Mouse (Mus musculus) myocyte (in vitro differentiated cells): ENCODE measurements around the gene Iqschfp. TPM values are rescaled to one million over a fixed set of nuclear protein-coding genes. Genes with fewer than 3 reads are reported as not detected.
A peak's percentile ranks its signal among the peaks of the same experiment; 100 is the strongest.

Experiments
- H3K27me3 ChIP-seq: one replicate; pipeline ENCODE4 v1.6.1; 2011; ENCODE audit not compliant: control insufficient read depth, insufficient read depth, insufficient read length
- H3K36me3 ChIP-seq: one replicate; pipeline ENCODE4 v1.6.1; 2011; ENCODE audit not compliant: control insufficient read depth, insufficient read depth
- H3K4me2 ChIP-seq: one replicate; pipeline ENCODE4 v1.6.1; 2011; ENCODE audit warnings: low read depth, control low read depth
- H3K4me3 ChIP-seq: one replicate; pipeline ENCODE4 v1.5.1; 2011; ENCODE audit warnings: mild to moderate bottlenecking, control low read depth, moderate library complexity
- H3K79me2 ChIP-seq: one replicate; pipeline ENCODE4 v1.6.1; 2011; ENCODE audit not compliant: control insufficient read depth, insufficient read depth
- H3ac ChIP-seq: one replicate; pipeline ENCODE4 v1.6.1; 2011; ENCODE audit not compliant: control insufficient read depth, insufficient read length
- CEBPB ChIP-seq: IDR thresholded peaks from 2 replicates; pipeline ENCODE4 v1.6.1; 2011; ENCODE audit warnings: mild to moderate bottlenecking, moderate library complexity; ENCODE audit not compliant: poor library complexity, insufficient read depth, severe bottlenecking
- E2F4 ChIP-seq: IDR thresholded peaks from one replicate; pipeline ENCODE4 v1.6.1; 2011; ENCODE audit warnings: mild to moderate bottlenecking, control low read depth, moderate library complexity; ENCODE audit not compliant: insufficient read depth
- MAX ChIP-seq: IDR thresholded peaks from one replicate; pipeline ENCODE4 v1.6.1; 2011; ENCODE audit warnings: low read depth, mild to moderate bottlenecking, control low read depth
- MYOD1 ChIP-seq, 3 experiments: IDR thresholded peaks; one replicate each; pipeline ENCODE4 v1.6.1; 2011; ENCODE audit warnings: control low read depth in 2 of 3, low read depth in 2 of 3, mild to moderate bottlenecking in 2 of 3, moderate library complexity in 1 of 3; ENCODE audit not compliant: insufficient read length in 2 of 3, control insufficient read depth in 1 of 3
- MYOG ChIP-seq, 3 experiments: IDR thresholded peaks; one replicate each; pipeline ENCODE4 v1.6.1; 2011; ENCODE audit warnings: control low read depth in 2 of 3, low read depth in 2 of 3, mild to moderate bottlenecking in 2 of 3; ENCODE audit not compliant: insufficient read length in 2 of 3, control insufficient read depth in 1 of 3, insufficient read depth in 1 of 3
- POLR2A ChIP-seq: IDR thresholded peaks from one replicate; pipeline ENCODE4 v1.6.1; 2011; ENCODE audit warnings: low read depth, mild to moderate bottlenecking, control low read depth, moderate library complexity; ENCODE audit not compliant: insufficient read length
- POLR2AphosphoS2 ChIP-seq: IDR thresholded peaks from one replicate; pipeline ENCODE4 v1.6.1; 2011; ENCODE audit warnings: low read depth, control low read depth; ENCODE audit not compliant: insufficient read length
- REST ChIP-seq: IDR thresholded peaks from one replicate; pipeline ENCODE4 v1.6.1; 2011; ENCODE audit warnings: mild to moderate bottlenecking, control low read depth, moderate library complexity; ENCODE audit not compliant: insufficient read depth, insufficient read length
- SRF ChIP-seq: IDR thresholded peaks from one replicate; pipeline ENCODE4 v1.6.1; 2011; ENCODE audit warnings: low read depth; ENCODE audit not compliant: control insufficient read depth, insufficient read length
- TCF12 ChIP-seq: IDR thresholded peaks from one replicate; pipeline ENCODE4 v1.6.1; 2011; ENCODE audit warnings: mild to moderate bottlenecking, control low read depth; ENCODE audit not compliant: poor library complexity, insufficient read depth, severe bottlenecking
- TCF3 ChIP-seq: IDR thresholded peaks from one replicate; pipeline ENCODE4 v1.6.1; 2011; ENCODE audit warnings: low read depth, control low read depth; ENCODE audit not compliant: insufficient read length
- USF1 ChIP-seq: IDR thresholded peaks from one replicate; pipeline ENCODE4 v1.6.1; 2011; ENCODE audit warnings: low read depth, mild to moderate bottlenecking, control low read depth, moderate library complexity
- polyA plus RNA-seq: library from polyadenylated mRNA; unstranded; fragments of >200 nt; fragmentation: generic; extraction: Trizol; gene quantifications from one replicate; pipeline ENCODE4 v1.2.1, GENCODE M21; 2012; ENCODE audit warnings: missing spikeins

Iqschfp gene
- polyA plus RNA-seq, 1 experiment, result not detected

DNA sequence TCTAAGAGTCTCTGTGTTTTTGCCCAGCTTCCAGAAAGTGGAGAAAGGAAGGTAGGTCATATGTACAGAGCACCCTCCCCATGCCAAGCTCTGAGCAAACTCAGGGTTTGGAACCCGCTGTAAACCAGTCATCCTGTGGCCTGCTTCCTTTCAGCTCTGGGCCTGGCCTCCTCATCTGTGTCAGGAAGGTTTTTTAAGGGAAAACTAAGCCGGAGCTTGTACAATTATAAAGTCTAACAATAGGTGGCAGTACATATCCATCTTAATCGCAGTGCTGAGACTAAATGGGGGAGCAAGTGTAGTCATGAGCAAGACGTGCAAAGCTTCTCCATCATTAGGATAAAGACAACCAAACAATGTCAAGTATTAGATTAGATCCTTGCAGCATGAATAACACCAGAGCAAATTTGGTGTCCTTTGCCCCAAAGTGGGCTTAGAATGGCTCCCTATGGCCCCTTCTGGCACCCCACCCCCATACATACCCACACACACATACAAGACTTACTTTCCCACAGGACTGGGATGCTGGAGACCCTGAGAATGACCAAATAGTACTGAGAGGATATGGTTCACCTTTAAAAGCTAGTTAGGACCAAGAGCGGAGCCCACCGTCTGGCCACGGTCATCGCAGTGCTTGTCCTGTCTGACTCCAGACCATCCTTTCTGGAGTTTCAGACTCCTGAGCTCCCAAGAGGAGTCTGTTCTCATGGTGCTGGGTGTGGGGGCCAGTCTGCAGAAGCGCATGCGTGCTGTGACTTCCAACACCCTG is 723.2 kb downstream of the Iqschfp start:
- Histone ChIP-seq H3K4me3 (no peak overlapping the region), H3K4me2 (no peak overlapping the region), H3K36me3 (peaks cover 5% of the 10 kb centered on the region), H3K79me2 (no peaks in the 10 kb centered on the region), H3K27me3 (no peaks in the 10 kb centered on the region), H3ac (no peak overlapping the region)
- TF ChIP-seq POLR2A, result no peak
- no peak for TF ChIP-seq REST
- TF ChIP-seq MYOG (IDR thresholded peaks at IDR 0.05; ENCODE audit: control insufficient read depth in 1 of 3, insufficient read depth in 1 of 3, insufficient read length in 2 of 3, low read depth in 2 of 3), result no peak
- no peak for TF ChIP-seq USF1

- H3K79me2 ChIP-seq, result no peaks in the 10 kb centered on the region
- H3K27me3 ChIP-seq, result no peaks in the 10 kb centered on the region
- H3K36me3 ChIP-seq, result peaks cover 14% of the 10 kb centered on the region
- TF ChIP-seq REST (no peak), POLR2AphosphoS2 (no peak), CEBPB (no peak), SRF (no peak), E2F4 (no peak)
- H3K4me3 ChIP-seq, result no peak overlapping the region
- no peak overlapping the region for H3ac ChIP-seq
- H3K4me2 ChIP-seq, result no peak overlapping the region
Observed at GRCm38 (mm10) chr3:68616363-68616762, 724.3 kb downstream of the Iqschfp start.

GRCm38 (mm10) chr3:68617708-68618107 is 725.7 kb downstream of the Iqschfp start:
- peaks cover 20% of the 10 kb centered on the region for H3K36me3 ChIP-seq
- H3K4me3 ChIP-seq, result no peak overlapping the region
- no peak overlapping the region for H3K4me2 ChIP-seq
- no peaks in the 10 kb centered on the region for H3K79me2 ChIP-seq
- TF ChIP-seq SRF (no peak), USF1 (no peak), MYOD1 (IDR thresholded peaks at IDR 0.05; ENCODE audit: control insufficient read depth in 1 of 3, insufficient read length in 2 of 3, low read depth in 2 of 3) (no peak), POLR2A (no peak), TCF3 (no peak), POLR2AphosphoS2 (no peak), REST (no peak), MYOG (IDR thresholded peaks at IDR 0.05; ENCODE audit: control insufficient read depth in 1 of 3, insufficient read depth in 1 of 3, insufficient read length in 2 of 3, low read depth in 2 of 3) (no peak), TCF12 (no peak), CEBPB (no peak), E2F4 (no peak), MAX (no peak)
- H3K27me3 ChIP-seq, result no peaks in the 10 kb centered on the region
- no peak overlapping the region for H3ac ChIP-seq

DNA sequence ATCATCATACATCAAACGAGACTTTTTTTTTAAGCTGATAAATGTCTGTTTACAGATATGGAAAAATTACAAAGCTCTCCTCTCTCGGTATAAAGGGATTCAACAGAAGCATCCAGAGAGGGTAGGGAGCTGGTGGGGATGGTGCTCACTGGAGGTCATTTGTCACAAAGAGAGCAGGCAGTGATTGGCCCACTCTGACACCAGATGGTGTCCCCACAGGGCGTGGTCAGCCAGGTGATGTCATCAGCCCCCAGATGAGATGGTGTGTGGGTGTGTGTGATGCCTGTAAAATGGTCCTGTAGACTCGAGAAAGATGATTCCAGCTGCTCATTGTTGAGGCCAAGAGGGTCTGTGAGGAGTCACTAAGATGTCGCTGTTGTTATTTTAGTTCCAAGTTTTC is 727.1 kb downstream of the Iqschfp start:
- Histone ChIP-seq H3ac (no peak overlapping the region), H3K79me2 (no peaks in the 10 kb centered on the region), H3K4me2 (no peak overlapping the region), H3K36me3 (peaks cover 20% of the 10 kb centered on the region), H3K4me3 (no peak overlapping the region), H3K27me3 (no peaks in the 10 kb centered on the region)
- TF ChIP-seq CEBPB, result no peak
- TF ChIP-seq REST, result no peak
- TF ChIP-seq MYOG (IDR thresholded peaks at IDR 0.05; ENCODE audit: control insufficient read depth in 1 of 3, insufficient read depth in 1 of 3, insufficient read length in 2 of 3, low read depth in 2 of 3), result peak in 1 of 3 experiments; percentile 54
- TF ChIP-seq E2F4, result no peak
- TF ChIP-seq MYOD1 (IDR thresholded peaks at IDR 0.05; ENCODE audit: control insufficient read depth in 1 of 3, insufficient read length in 2 of 3, low read depth in 2 of 3), result peak in 2 of 3 experiments; percentile 8 to 78

DNA sequence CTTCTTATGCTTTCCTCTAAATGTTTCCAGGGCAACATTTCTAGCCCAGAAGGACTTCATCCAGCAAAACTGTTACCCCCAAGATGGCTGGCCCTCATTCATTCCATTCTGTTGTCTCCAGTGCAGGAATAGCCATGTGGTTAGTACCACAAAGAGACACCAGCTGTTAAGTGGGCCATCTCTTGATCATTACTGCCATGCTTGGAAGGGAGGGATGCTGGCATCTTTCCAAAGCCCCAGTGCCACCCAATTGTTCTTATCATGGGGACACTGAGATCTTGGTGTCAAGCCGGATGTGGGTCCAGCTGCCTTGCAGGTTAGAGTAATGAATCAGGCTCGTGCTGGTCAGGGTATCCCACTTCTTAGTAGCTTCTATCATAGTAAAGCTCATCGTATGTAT is 729.9 kb downstream of the Iqschfp start:
- Histone ChIP-seq H3K27me3 (no peaks in the 10 kb centered on the region), H3K36me3 (peaks cover 39% of the 10 kb centered on the region), H3ac (no peak overlapping the region), H3K79me2 (no peaks in the 10 kb centered on the region), H3K4me3 (no peak overlapping the region), H3K4me2 (no peak overlapping the region)
- no peak for TF ChIP-seq TCF3
- TF ChIP-seq MYOG (IDR thresholded peaks at IDR 0.05; ENCODE audit: control insufficient read depth in 1 of 3, insufficient read depth in 1 of 3, insufficient read length in 2 of 3, low read depth in 2 of 3), result peak in 2 of 3 experiments; percentile 23 to 64
- peak in 2 of 3 experiments; percentile 43 to 65 for TF ChIP-seq MYOD1 (IDR thresholded peaks at IDR 0.05; ENCODE audit: control insufficient read depth in 1 of 3, insufficient read length in 2 of 3, low read depth in 2 of 3)

- Histone ChIP-seq H3K27me3 (no peaks in the 10 kb centered on the region), H3K36me3 (peaks cover 46% of the 10 kb centered on the region), H3K4me3 (no peak overlapping the region), H3ac (no peak overlapping the region), H3K4me2 (no peak overlapping the region), H3K79me2 (no peaks in the 10 kb centered on the region)
- no peak for TF ChIP-seq REST
- TF ChIP-seq SRF, result no peak
- no peak for TF ChIP-seq USF1
Observed at GRCm38 (mm10) chr3:68623036-68623435, 731.0 kb downstream of the Iqschfp start.
